Mouse (Mus musculus) lung, adult 2 months (tissue): ENCODE measurements around the gene Ctps2. TPM values are rescaled to one million over a fixed set of nuclear protein-coding genes. Genes with fewer than 3 reads are reported as not detected.
A peak's percentile ranks its signal among the peaks of the same experiment; 100 is the strongest.
"Not testable (repeated sequence)": the region's sequence is repeated elsewhere in the genome, so short reads cannot be mapped to it uniquely, and the experiment has no call there.

ENCODE experiments used
- DNase-seq: peaks from one replicate; pipeline ENCODE4 v3.0.0; 2022
- H3K4me1 ChIP-seq: fragments of 200-500 bp; 2 replicates; pipeline ENCODE4 v1.6.1; 2011; ENCODE audit warnings: low read length; ENCODE audit not compliant: control insufficient read depth, insufficient read depth
- H3K4me3 ChIP-seq: fragments of 200-500 bp; replicated peaks from 2 replicates; pipeline ENCODE3; 2011; ENCODE audit warnings: low read depth, mild to moderate bottlenecking, control low read depth, low read length; ENCODE audit errors: extremely low read depth
- CTCF ChIP-seq: fragments of 200-500 bp; IDR thresholded peaks from 2 replicates; pipeline ENCODE4 v1.5.1; 2011; ENCODE audit warnings: mild to moderate bottlenecking, low read length, control low read depth; ENCODE audit not compliant: insufficient read depth
- POLR2A ChIP-seq: fragments of 200-500 bp; IDR thresholded peaks from 2 replicates; pipeline ENCODE4 v1.6.1; 2011; ENCODE audit warnings: low read depth, mild to moderate bottlenecking, control low read depth, low read length, borderline replicate concordance; ENCODE audit errors: extremely low read depth
- WGBS: fragments of 180-500 bp; shearing (Covaris S2); methylation state at CpG from one replicate; pipeline ENCODE4 v1.1.7; 2018; 5-methylcytosine and 5-hydroxymethylcytosine counted together
- polyA plus RNA-seq: library from polyadenylated mRNA; depleted of rRNA; stranded (reverse); fragments of >200 nt; gene quantifications from 2 replicates; pipeline ENCODE4 v1.2.3, GENCODE M21; 2012; rRNA removed

The Ctps2 gene
- 9.0 and 12.2 TPM in 2 replicates for polyA plus RNA-seq

DNA sequence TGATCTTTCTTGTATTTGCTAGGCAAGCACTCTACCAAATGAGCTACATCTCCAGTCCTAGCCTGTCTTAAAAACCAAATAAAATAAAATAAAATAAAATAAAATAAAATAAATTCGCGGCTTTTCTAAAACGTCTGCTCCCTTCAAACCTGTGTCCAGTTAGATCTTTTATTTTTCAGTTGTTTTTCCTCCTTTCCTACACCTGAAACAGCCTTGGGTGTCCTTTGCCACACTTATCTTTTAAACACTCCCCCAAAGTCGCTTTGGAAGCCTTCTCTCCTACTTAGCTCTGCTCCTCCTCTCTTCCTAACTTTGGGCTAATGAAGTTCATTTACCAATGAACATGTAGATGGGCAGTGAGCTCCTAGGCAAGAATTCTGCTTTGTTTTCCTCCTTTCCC, at the start of gene Ctps2:
TSS of gene Ctps2 (plus strand) at position 301 of the 400 bp plus-strand sequence.
- peak within 1 kb of the TSS; percentile 67 for H3K4me3 ChIP-seq
- 32% methylated on average over 4 of the region's 4 CpGs for WGBS
- no peak for DNase-seq
- H3K4me1 ChIP-seq = no peaks in the 10 kb centered on the region; the same call in 1 of the 2 replicates
- TF ChIP-seq POLR2A (no peak), CTCF (no peak)

GRCm38 (mm10) chrX:162868294-162868965, 32.6 kb upstream of the Ctps2 start:
- 62% methylated on average over 3 of the region's 3 CpGs for WGBS
- TF ChIP-seq CTCF (no peak), POLR2A (no peak)
- H3K4me3 ChIP-seq = no peak overlapping the region
- H3K4me1 ChIP-seq = no peaks in the 10 kb centered on the region
- no peak for DNase-seq

- no peak for TF ChIP-seq POLR2A
- TF ChIP-seq CTCF = peak; percentile 76
- no peak overlapping the region for H3K4me3 ChIP-seq
- WGBS = 34% methylated on average over 4 of the region's 4 CpGs
- H3K4me1 ChIP-seq = no peaks in the 10 kb centered on the region
- no peak for DNase-seq
Observed at GRCm38 (mm10) chrX:162871734-162872517, 29.1 kb upstream of the Ctps2 start.

- no peak for DNase-seq
- Histone ChIP-seq H3K4me1 (no peaks in the 10 kb centered on the region), H3K4me3 (no peak overlapping the region)
- 82% methylated on average over 2 of the region's 2 CpGs for WGBS
- TF ChIP-seq POLR2A (no peak), CTCF (no peak)
Observed at GRCm38 (mm10) chrX:162873761-162874160, 27.3 kb upstream of the Ctps2 start.

- WGBS = 79% methylated on average over 3 of the region's 3 CpGs
- TF ChIP-seq POLR2A (no peak), CTCF (no peak)
- Histone ChIP-seq H3K4me1 (no peaks in the 10 kb centered on the region), H3K4me3 (no peak overlapping the region)
- DNase-seq = no peak
Observed at GRCm38 (mm10) chrX:162878236-162878635, 22.8 kb upstream of the Ctps2 start.

GRCm38 (mm10) chrX:162887931-162888511, 13.0 kb upstream of the Ctps2 start, which contains the start of gene Syap1:
Gene Syap1 (minus strand): TSS chrX:162888447.
- peak; percentile 82 for DNase-seq
- Histone ChIP-seq H3K4me3 (peak within 1 kb of the TSS; percentile 69), H3K4me1 (no peaks in the 10 kb centered on the region; the same call in none of the 2 replicates)
- peak; percentile 76; the same call in 1 of the 2 replicates for TF ChIP-seq POLR2A
- no peak for TF ChIP-seq CTCF
- WGBS = 32% methylated on average over 35 of the region's 47 CpGs

GRCm38 (mm10) chrX:162888575-162889223, 12.3 kb upstream of the Ctps2 start:
- 48% methylated on average over 17 of the region's 25 CpGs for WGBS
- not testable (repeated sequence) for H3K4me1 ChIP-seq, DNase-seq, H3K4me3 ChIP-seq

DNA sequence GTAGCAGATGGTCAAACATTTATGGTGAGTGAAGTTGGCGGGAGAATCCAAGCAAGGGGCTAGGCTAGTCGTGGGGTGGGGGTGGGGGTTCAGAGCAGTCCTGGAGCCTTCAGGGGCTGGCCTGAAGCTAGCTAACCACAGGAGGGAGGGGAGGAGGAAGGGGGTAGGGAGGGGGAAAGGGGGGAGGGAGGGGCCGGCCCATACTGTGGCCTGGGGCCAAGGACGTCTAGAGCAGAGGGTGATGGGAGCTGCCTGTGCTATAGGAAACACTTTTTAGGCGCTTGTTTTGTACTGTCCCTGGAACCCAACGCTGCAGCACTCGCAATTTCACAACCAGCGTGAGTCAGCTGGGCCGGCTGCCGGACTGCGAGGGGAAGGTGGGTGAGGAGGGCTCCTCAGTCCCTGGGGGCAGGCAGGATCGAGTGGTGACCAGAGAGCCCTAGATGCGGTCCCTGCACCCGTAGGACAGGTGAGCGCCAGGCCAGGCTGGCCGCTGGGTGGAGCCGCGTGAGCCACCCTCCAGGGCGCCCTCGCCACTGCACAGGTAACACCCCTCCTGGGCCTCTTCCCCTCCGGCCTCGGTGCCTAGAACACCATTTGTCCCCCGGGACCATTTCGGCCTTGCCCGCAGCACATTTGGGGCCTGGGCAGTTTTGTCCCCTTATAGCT, 467 bp downstream of the Ctps2 start:
- Histone ChIP-seq H3K4me3 (peak overlapping the region; percentile 67), H3K4me1 (no peaks in the 10 kb centered on the region; the same call in 1 of the 2 replicates)
- WGBS = 33% methylated on average over 25 of the region's 25 CpGs
- peak; percentile 54 for DNase-seq
- peak; percentile 30; the same call in 1 of the 2 replicates for TF ChIP-seq POLR2A
- no peak for TF ChIP-seq CTCF

- Histone ChIP-seq H3K4me1 (no peaks in the 10 kb centered on the region; the same call in 1 of the 2 replicates), H3K4me3 (peak overlapping the region; percentile 67)
- peak; percentile 39 for DNase-seq
- TF ChIP-seq CTCF (no peak), POLR2A (no peak)
- WGBS = 29% methylated on average over 29 of the region's 29 CpGs
Observed at GRCm38 (mm10) chrX:162902040-162902734, 1.1 kb downstream of the Ctps2 start.
